Mouse (Mus musculus) stomach, adult 2 months (tissue): ENCODE results near the gene Slc16a8. TPM values are rescaled to one million over a fixed set of nuclear protein-coding genes. Genes with fewer than 3 reads are reported as not detected.

Experiments used
- polyA plus RNA-seq: library from polyadenylated mRNA; depleted of rRNA; stranded (reverse); fragments of >200 nt; gene quantifications from 2 replicates; pipeline ENCODE4 v1.2.3, GENCODE M21; 2012; rRNA removed

The Slc16a8 gene
- 0.37 TPM in 1 of 2 replicates, not detected in the other for polyA plus RNA-seq

GRCm38 (mm10) chr15:79254661-79255060 lies at the start of gene Slc16a8:
Gene Slc16a8, minus strand, starts transcription at chr15:79254761.

GRCm38 (mm10) chr15:79285399-79285798 lies 30.8 kb upstream of the Slc16a8 start, which contains the start of gene Baiap2l2:
Gene Baiap2l2, minus strand, starts transcription at chr15:79285537.

GRCm38 (mm10) chr15:79229058-79229821 lies 25.3 kb downstream of the Slc16a8 start, which contains the start of the genes Pick1 and Gm49486:
Gene Pick1, plus strand, starts transcription at chr15:79229173.
Gene Gm49486, plus strand, starts transcription at chr15:79229391.

Other genes with a start within 250 kb of the Slc16a8 start
- gene H1f0, start 226.3 kb downstream of the Slc16a8 start, polyA plus RNA-seq: 63.2 and 88.2 TPM in 2 replicates
- gene Galr3, start 212.9 kb downstream of the Slc16a8 start, polyA plus RNA-seq: 2.5 and 5.2 TPM in 2 replicates
- 65.3 and 91.0 TPM in 2 replicates for gene Ankrd54, start 191.9 kb downstream of the Slc16a8 start, polyA plus RNA-seq
- 56.8 and 56.9 TPM in 2 replicates for gene Eif3l, start 179.6 kb downstream of the Slc16a8 start, polyA plus RNA-seq
- 15.1 and 17.8 TPM in 2 replicates for gene Micall1, start 145.9 kb downstream of the Slc16a8 start, polyA plus RNA-seq
- 39.6 and 43.3 TPM in 2 replicates for gene Polr2f, start 113.8 kb downstream of the Slc16a8 start, polyA plus RNA-seq
- gene 1700088E04Rik, start 113.5 kb downstream of the Slc16a8 start, polyA plus RNA-seq: 1.8 and 2.7 TPM in 2 replicates
- gene Sox10, start 89.5 kb downstream of the Slc16a8 start, polyA plus RNA-seq: 3.5 and 5.8 TPM in 2 replicates
- 22.0 and 22.7 TPM in 2 replicates for gene Pick1, start 25.6 kb downstream of the Slc16a8 start, polyA plus RNA-seq
- 0.08 TPM in 1 of 2 replicates, not detected in the other for gene Gm49486, start 25.4 kb downstream of the Slc16a8 start, polyA plus RNA-seq
- gene Baiap2l2, start 30.8 kb upstream of the Slc16a8 start, polyA plus RNA-seq: 3.0 and 7.2 TPM in 2 replicates
- gene Pla2g6, start 73.6 kb upstream of the Slc16a8 start, polyA plus RNA-seq: 8.7 and 8.8 TPM in 2 replicates
- gene Maff, start 91.9 kb upstream of the Slc16a8 start, polyA plus RNA-seq: 4.7 and 12.1 TPM in 2 replicates
- gene Tmem184b, start 148.8 kb upstream of the Slc16a8 start, polyA plus RNA-seq: 60.1 and 85.2 TPM in 2 replicates
- gene Csnk1e, start 200.8 kb upstream of the Slc16a8 start, polyA plus RNA-seq: 15.0 and 15.3 TPM in 2 replicates